Mouse (Mus musculus) heart, postnatal 36 days (tissue): Measurements from ENCODE around the gene Vmn1r172. TPM values are rescaled to one million over a fixed set of nuclear protein-coding genes. Genes with fewer than 3 reads are reported as not detected.
"Not testable (repeated sequence)": the region's sequence is repeated elsewhere in the genome, so short reads cannot be mapped to it uniquely, and the experiment has no call there.

Source experiments
- DNase-seq, 2 experiments: peaks; one replicate each; pipeline ENCODE4 v3.0.0; 2021 to 2022
- intact Hi-C: fragments of 180-260 bp; cut with DNase I; formaldehyde crosslinking; loops from one replicate; pipeline ENCODE4 v1.15.1; 2025
- total RNA-seq, 2 experiments: library from RNA; stranded (reverse); gene quantifications; 2 replicates each; pipeline ENCODE4 v1.2.3; 2021

The Vmn1r172 gene
- not detected for total RNA-seq

GRCm38 (mm10) chr7:23658016-23658415 is at the start of gene Vmn1r172:
Vmn1r172 (plus strand) TSS chr7:23658316.
- intact Hi-C loops = no loop called here
- DNase-seq = no peak

- intact Hi-C loops = no loop called here
- DNase-seq = no peak
Observed at GRCm38 (mm10) chr7:23630422-23630821, 27.7 kb upstream of the Vmn1r172 start, which contains the start of gene Vmn1r171. Vmn1r171 (plus strand) TSS chr7:23630722.

- DNase-seq, intact Hi-C loops: not testable (repeated sequence)
Observed at GRCm38 (mm10) chr7:23700403-23700802, 42.3 kb downstream of the Vmn1r172 start, which contains the start of gene Vmn1r173. Vmn1r173 (plus strand) TSS chr7:23700703.

Other genes with a start within 250 kb of the Vmn1r172 start
- gene Vmn1r167, start 151.1 kb upstream of the Vmn1r172 start, total RNA-seq = not detected
- gene Vmn1r168, start 118.6 kb upstream of the Vmn1r172 start, total RNA-seq = not detected
- gene Vmn1r169, start 82.8 kb upstream of the Vmn1r172 start, total RNA-seq = not detected
- not detected for gene Vmn1r170, start 52.1 kb upstream of the Vmn1r172 start, total RNA-seq
- gene Vmn1r171, start 27.6 kb upstream of the Vmn1r172 start, total RNA-seq = not detected
- not detected for gene Vmn1r173, start 42.4 kb downstream of the Vmn1r172 start, total RNA-seq
- not detected for gene Vmn1r174, start 94.0 kb downstream of the Vmn1r172 start, total RNA-seq
- gene Vmn1r175, start 152.3 kb downstream of the Vmn1r172 start, total RNA-seq = not detected
- not detected for gene Vmn1r176, start 179.1 kb downstream of the Vmn1r172 start, total RNA-seq
- gene Vmn1r177, start 208.1 kb downstream of the Vmn1r172 start, total RNA-seq = not detected
- not detected for gene Vmn1r178, start 233.7 kb downstream of the Vmn1r172 start, total RNA-seq